Mouse (Mus musculus) small intestine, adult 2 months (tissue): Measurements from ENCODE around the gene Klhl23. TPM values are rescaled to one million over a fixed set of nuclear protein-coding genes. Genes with fewer than 3 reads are reported as not detected.
"Not testable (repeated sequence)": the region's sequence is repeated elsewhere in the genome, so short reads cannot be mapped to it uniquely, and the experiment has no call there.

ENCODE experiments used
- H3K27ac ChIP-seq: fragments of 200-500 bp; 2 replicates; pipeline ENCODE4 v1.5.1; 2012; ENCODE audit warnings: low read depth, low read length, control low read depth, inconsistent platforms; ENCODE audit not compliant: insufficient read depth
- H3K27me3 ChIP-seq: fragments of 200-500 bp; 2 replicates; pipeline ENCODE4 v1.6.1; 2012; ENCODE audit warnings: mild to moderate bottlenecking, moderate library complexity, low read length, inconsistent platforms; ENCODE audit not compliant: control insufficient read depth, insufficient read depth
- H3K36me3 ChIP-seq: fragments of 200-500 bp; 2 replicates; pipeline ENCODE4 v1.6.1; 2012; ENCODE audit warnings: mild to moderate bottlenecking, low read length, control low read depth, inconsistent platforms; ENCODE audit not compliant: control insufficient read depth, insufficient read depth
- H3K4me1 ChIP-seq: fragments of 200-500 bp; 2 replicates; pipeline ENCODE4 v1.6.1; 2012; ENCODE audit warnings: low read length, inconsistent platforms, mixed read lengths; ENCODE audit not compliant: control insufficient read depth, insufficient read depth, insufficient read length
- H3K4me3 ChIP-seq: fragments of 200-500 bp; 2 replicates; pipeline ENCODE4 v1.5.1; 2012; ENCODE audit warnings: low read depth, mild to moderate bottlenecking, control low read depth, inconsistent platforms, low read length, moderate library complexity
- CTCF ChIP-seq: fragments of 200-500 bp; IDR thresholded peaks from 2 replicates; pipeline ENCODE4 v1.5.1; 2012; ENCODE audit warnings: low read depth, mild to moderate bottlenecking, control low read depth, inconsistent platforms, low read length, moderate library complexity, mixed read lengths; ENCODE audit not compliant: insufficient replicate concordance, insufficient read length; ENCODE audit errors: extremely low read depth
- POLR2A ChIP-seq: fragments of 200-500 bp; IDR thresholded peaks from 2 replicates; pipeline ENCODE4 v1.6.1; 2012; ENCODE audit warnings: low read depth, mild to moderate bottlenecking, control low read depth, inconsistent platforms, low read length, moderate library complexity
- WGBS: fragments of 180-500 bp; shearing (Covaris S2); methylation state at CpG from one replicate; pipeline ENCODE4 v1.1.7; 2018; 5-methylcytosine and 5-hydroxymethylcytosine counted together
- polyA plus RNA-seq: library from polyadenylated mRNA; depleted of rRNA; stranded (reverse); fragments of >200 nt; gene quantifications from 2 replicates; pipeline ENCODE4 v1.2.3, GENCODE M21; 2012

Klhl23 gene
- polyA plus RNA-seq, 1 experiment, result 1.9 TPM

GRCm38 (mm10) chr2:69790722-69791121, 31.0 kb upstream of the Klhl23 start:
- Histone ChIP-seq H3K4me1 (peaks cover 2% of the 10 kb centered on the region; the same call in 1 of the 2 replicates), H3K27ac (no peak overlapping the region), H3K27me3 (no peaks in the 10 kb centered on the region), H3K4me3 (no peak overlapping the region), H3K36me3 (peaks cover 26% of the 10 kb centered on the region)
- TF ChIP-seq POLR2A (no peak), CTCF (no peak)
- WGBS, result 48% methylated on average over 4 of the region's 4 CpGs

GRCm38 (mm10) chr2:69802911-69803312, 18.8 kb upstream of the Klhl23 start:
- WGBS, result 24% methylated on average over 5 of the region's 5 CpGs
- peak overlapping the region; percentile 65 for H3K4me3 ChIP-seq

GRCm38 (mm10) chr2:69803756-69804155, 18.0 kb upstream of the Klhl23 start:
- WGBS, result 90% methylated on average over 8 of the region's 8 CpGs
- H3K27me3 ChIP-seq, result no peaks in the 10 kb centered on the region

More at GRCm38 (mm10) chr2:69802911-69803312, 18.8 kb upstream of the Klhl23 start:
- H3K36me3 ChIP-seq, result no peaks in the 10 kb centered on the region
- H3K27ac ChIP-seq, result no peak overlapping the region
- no peaks in the 10 kb centered on the region for H3K27me3 ChIP-seq
- TF ChIP-seq CTCF (peak; percentile 97), POLR2A (0 out of 2 replicates have a peak, but pooled peaks have one; percentile 30)
- H3K4me1 ChIP-seq, result peaks cover 4% of the 10 kb centered on the region

GRCm38 (mm10) chr2:69804663-69805062, 17.1 kb upstream of the Klhl23 start:
- not testable (repeated sequence) for H3K36me3 ChIP-seq, H3K27me3 ChIP-seq, H3K27ac ChIP-seq, H3K4me3 ChIP-seq, H3K4me1 ChIP-seq
- 83% methylated on average over 8 of the region's 9 CpGs for WGBS

More at GRCm38 (mm10) chr2:69803756-69804155, 18.0 kb upstream of the Klhl23 start:
- TF ChIP-seq POLR2A (no peak), CTCF (no peak)
- peaks cover 4% of the 10 kb centered on the region for H3K4me1 ChIP-seq
- no peak overlapping the region for H3K4me3 ChIP-seq
- no peak overlapping the region for H3K27ac ChIP-seq
- H3K36me3 ChIP-seq, result no peaks in the 10 kb centered on the region

GRCm38 (mm10) chr2:69810169-69810568, 11.6 kb upstream of the Klhl23 start:
- no peak overlapping the region for H3K27ac ChIP-seq

GRCm38 (mm10) chr2:69811349-69811748, 10.4 kb upstream of the Klhl23 start:
- 61% methylated on average over 7 of the region's 7 CpGs for WGBS
- H3K4me3 ChIP-seq, H3K4me1 ChIP-seq, H3K27ac ChIP-seq, H3K27me3 ChIP-seq, H3K36me3 ChIP-seq: not testable (repeated sequence)

More at GRCm38 (mm10) chr2:69810169-69810568, 11.6 kb upstream of the Klhl23 start:
- no peak overlapping the region for H3K4me3 ChIP-seq
- no peaks in the 10 kb centered on the region for H3K27me3 ChIP-seq
- no peak for TF ChIP-seq CTCF
- no peak for TF ChIP-seq POLR2A
- H3K36me3 ChIP-seq, result no peaks in the 10 kb centered on the region
- 74% methylated on average over 15 of the region's 15 CpGs for WGBS
- no peaks in the 10 kb centered on the region for H3K4me1 ChIP-seq

- Histone ChIP-seq H3K4me3 (no peak overlapping the region), H3K4me1 (no peaks in the 10 kb centered on the region), H3K27ac (0 out of 2 replicates have a peak overlapping the region, but pooled peaks have one; percentile 22), H3K36me3 (no peaks in the 10 kb centered on the region), H3K27me3 (no peaks in the 10 kb centered on the region)
- 16% methylated on average over 5 of the region's 5 CpGs for WGBS
- TF ChIP-seq POLR2A (no peak), CTCF (no peak)
Observed at GRCm38 (mm10) chr2:69816575-69816974, 5.2 kb upstream of the Klhl23 start.
